Mouse (Mus musculus): ENCODE measurements around the gene Ccdc34. TPM values are rescaled to one million over a fixed set of nuclear protein-coding genes. Genes with fewer than 3 reads are reported as not detected.

Ccdc34 gene
- polyA plus RNA-seq, 1 experiment from 2014 or later = 47.6 TPM

GRCm38 (mm10) chr2:109985560-109985959 lies 32.1 kb upstream of the Ccdc34 start:
- 0 out of 2 replicates have a peak, but pooled peaks have one; percentile 15 for ATAC-seq (ENCODE audit: low FRiP score, low read depth)
- 49% methylated on average over 9 of the region's 9 CpGs for WGBS
- Histone ChIP-seq H3K4me3 (no peak overlapping the region), H3K27me3 (no peaks in the 10 kb centered on the region), H3K4me2 (replicated peaks) (no peak overlapping the region), H3K27ac (peak overlapping the region; percentile 63), H3K9ac (no peak overlapping the region), H3K36me3 (peaks cover 13% of the 10 kb centered on the region; the same call in 1 of the 2 replicates), H3K9me3 (no peaks in the 10 kb centered on the region), H3K4me1 (peaks cover 66% of the 10 kb centered on the region)

GRCm38 (mm10) chr2:109986036-109986785 lies 31.4 kb upstream of the Ccdc34 start:
- peaks cover 71% of the 10 kb centered on the region for H3K4me1 ChIP-seq
- no peak overlapping the region for H3K9ac ChIP-seq
- no peak overlapping the region for H3K4me3 ChIP-seq
- H3K27me3 ChIP-seq = no peaks in the 10 kb centered on the region
- no peaks in the 10 kb centered on the region for H3K9me3 ChIP-seq
- no peak for ATAC-seq (ENCODE audit: low FRiP score, low read depth)
- 53% methylated on average over 11 of the region's 11 CpGs for WGBS
- H3K4me2 ChIP-seq (replicated peaks) = no peak overlapping the region
- H3K36me3 ChIP-seq = peaks cover 13% of the 10 kb centered on the region; the same call in 1 of the 2 replicates
- H3K27ac ChIP-seq = no peak overlapping the region

GRCm38 (mm10) chr2:109987946-109988345 lies 29.7 kb upstream of the Ccdc34 start:
- H3K27me3 ChIP-seq = no peaks in the 10 kb centered on the region
- no peaks in the 10 kb centered on the region for H3K9me3 ChIP-seq
- H3K4me1 ChIP-seq = peaks cover 76% of the 10 kb centered on the region
- no peak overlapping the region for H3K4me3 ChIP-seq
- H3K27ac ChIP-seq = no peak overlapping the region
- WGBS = 55% methylated on average over 5 of the region's 5 CpGs
- H3K36me3 ChIP-seq = peaks cover 4% of the 10 kb centered on the region; the same call in 1 of the 2 replicates
- ATAC-seq (ENCODE audit: low FRiP score, low read depth) = no peak
- no peak overlapping the region for H3K9ac ChIP-seq
- H3K4me2 ChIP-seq (replicated peaks) = no peak overlapping the region

GRCm38 (mm10) chr2:109989196-109989595 lies 28.4 kb upstream of the Ccdc34 start:
- Histone ChIP-seq H3K4me1 (peaks cover 71% of the 10 kb centered on the region), H3K36me3 (peaks cover 3% of the 10 kb centered on the region; the same call in 1 of the 2 replicates), H3K9ac (no peak overlapping the region), H3K27ac (no peak overlapping the region; the same call in 1 of the 2 replicates), H3K9me3 (no peaks in the 10 kb centered on the region), H3K4me3 (no peak overlapping the region), H3K27me3 (no peaks in the 10 kb centered on the region), H3K4me2 (replicated peaks) (0 out of 2 replicates have a peak overlapping the region, but pooled peaks have one; percentile 2)
- ATAC-seq (ENCODE audit: low FRiP score, low read depth) = no peak
- WGBS = 3% methylated on average over 3 of the region's 3 CpGs

- Histone ChIP-seq H3K4me1 (peaks cover 70% of the 10 kb centered on the region), H3K4me2 (replicated peaks) (no peak overlapping the region), H3K36me3 (peaks cover 3% of the 10 kb centered on the region; the same call in 1 of the 2 replicates), H3K9ac (no peak overlapping the region), H3K27me3 (no peaks in the 10 kb centered on the region), H3K4me3 (no peak overlapping the region), H3K9me3 (no peaks in the 10 kb centered on the region), H3K27ac (no peak overlapping the region; the same call in 1 of the 2 replicates)
- WGBS = 35% methylated on average over 8 of the region's 8 CpGs
- no peak for ATAC-seq (ENCODE audit: low FRiP score, low read depth)
Measured at GRCm38 (mm10) chr2:109989679-109990473, 27.7 kb upstream of the Ccdc34 start.

GRCm38 (mm10) chr2:109991754-109992153 lies 25.9 kb upstream of the Ccdc34 start:
- Histone ChIP-seq H3K4me1 (peaks cover 70% of the 10 kb centered on the region), H3K9me3 (no peaks in the 10 kb centered on the region), H3K36me3 (peaks cover 3% of the 10 kb centered on the region; the same call in 1 of the 2 replicates), H3K27ac (no peak overlapping the region), H3K4me2 (replicated peaks) (no peak overlapping the region), H3K9ac (no peak overlapping the region), H3K27me3 (no peaks in the 10 kb centered on the region), H3K4me3 (no peak overlapping the region)
- ATAC-seq (ENCODE audit: low FRiP score, low read depth) = no peak
- WGBS = 63% methylated on average over 1 of the region's 1 CpGs

GRCm38 (mm10) chr2:109992448-109993073 lies 25.1 kb upstream of the Ccdc34 start:
- 31% methylated on average over 11 of the region's 11 CpGs for WGBS
- peaks cover 63% of the 10 kb centered on the region for H3K4me1 ChIP-seq
- no peaks in the 10 kb centered on the region for H3K27me3 ChIP-seq
- H3K36me3 ChIP-seq = peaks cover 6% of the 10 kb centered on the region
- H3K4me3 ChIP-seq = no peak overlapping the region
- no peaks in the 10 kb centered on the region for H3K9me3 ChIP-seq
- ATAC-seq (ENCODE audit: low FRiP score, low read depth) = no peak
- H3K4me2 ChIP-seq (replicated peaks) = 0 out of 2 replicates have a peak overlapping the region, but pooled peaks have one; percentile 16
- H3K27ac ChIP-seq = no peak overlapping the region
- H3K9ac ChIP-seq = no peak overlapping the region

GRCm38 (mm10) chr2:109993404-109993803 lies 24.2 kb upstream of the Ccdc34 start:
- no peak overlapping the region for H3K4me3 ChIP-seq
- H3K9me3 ChIP-seq = no peaks in the 10 kb centered on the region
- H3K27me3 ChIP-seq = no peaks in the 10 kb centered on the region
- no peak overlapping the region for H3K9ac ChIP-seq
- no peak overlapping the region for H3K27ac ChIP-seq
- ATAC-seq (ENCODE audit: low FRiP score, low read depth) = no peak
- no peak overlapping the region for H3K4me2 ChIP-seq (replicated peaks)
- peaks cover 54% of the 10 kb centered on the region for H3K4me1 ChIP-seq
- peaks cover 6% of the 10 kb centered on the region for H3K36me3 ChIP-seq

- Histone ChIP-seq H3K27me3 (no peaks in the 10 kb centered on the region), H3K4me3 (no peak overlapping the region), H3K36me3 (peaks cover 12% of the 10 kb centered on the region), H3K9me3 (no peaks in the 10 kb centered on the region), H3K27ac (no peak overlapping the region), H3K9ac (no peak overlapping the region), H3K4me2 (replicated peaks) (no peak overlapping the region), H3K4me1 (peaks cover 39% of the 10 kb centered on the region)
- ATAC-seq (ENCODE audit: low FRiP score, low read depth) = no peak
- 80% methylated on average over 2 of the region's 2 CpGs for WGBS
Measured at GRCm38 (mm10) chr2:109995061-109995460, 22.6 kb upstream of the Ccdc34 start.

- H3K9me3 ChIP-seq = no peaks in the 10 kb centered on the region
- no peaks in the 10 kb centered on the region for H3K27me3 ChIP-seq
- no peak overlapping the region for H3K4me3 ChIP-seq
- no peak overlapping the region for H3K4me2 ChIP-seq (replicated peaks)
- WGBS = 24% methylated on average over 12 of the region's 12 CpGs
- H3K9ac ChIP-seq = no peak overlapping the region; the same call in 1 of the 2 replicates
- peaks cover 27% of the 10 kb centered on the region for H3K4me1 ChIP-seq
- H3K27ac ChIP-seq = no peak overlapping the region
- H3K36me3 ChIP-seq = peaks cover 12% of the 10 kb centered on the region
- ATAC-seq (ENCODE audit: low FRiP score, low read depth) = no peak
Measured at GRCm38 (mm10) chr2:109996411-109996810, 21.2 kb upstream of the Ccdc34 start.

- no peak for ATAC-seq (ENCODE audit: low FRiP score, low read depth)
- H3K4me1 ChIP-seq = no peaks in the 10 kb centered on the region
- no peak overlapping the region for H3K4me3 ChIP-seq
- H3K36me3 ChIP-seq = peaks cover 65% of the 10 kb centered on the region
- H3K27me3 ChIP-seq = no peaks in the 10 kb centered on the region
- WGBS = 54% methylated on average over 1 of the region's 1 CpGs
- H3K9ac ChIP-seq = no peak overlapping the region
- no peaks in the 10 kb centered on the region for H3K9me3 ChIP-seq
- H3K4me2 ChIP-seq (replicated peaks) = no peak overlapping the region
- H3K27ac ChIP-seq = no peak overlapping the region
Measured at GRCm38 (mm10) chr2:110004668-110005067, 12.9 kb upstream of the Ccdc34 start.

- H3K36me3 ChIP-seq = peaks cover 63% of the 10 kb centered on the region
- H3K9ac ChIP-seq = no peak overlapping the region
- H3K27me3 ChIP-seq = no peaks in the 10 kb centered on the region
- 74% methylated on average over 3 of the region's 3 CpGs for WGBS
- H3K9me3 ChIP-seq = no peaks in the 10 kb centered on the region
- H3K4me1 ChIP-seq = no peaks in the 10 kb centered on the region
- H3K4me3 ChIP-seq = no peak overlapping the region
- no peak overlapping the region for H3K4me2 ChIP-seq (replicated peaks)
- H3K27ac ChIP-seq = no peak overlapping the region
- no peak for ATAC-seq (ENCODE audit: low FRiP score, low read depth)
Measured at GRCm38 (mm10) chr2:110005164-110005563, 12.5 kb upstream of the Ccdc34 start.

Measured in limb, embryonic 13.5 days (tissue).